Mouse (Mus musculus): ENCODE results near the gene Fgf2. TPM values are rescaled to one million over a fixed set of nuclear protein-coding genes. Genes with fewer than 3 reads are reported as not detected.

Fgf2 gene
- polyA plus RNA-seq, 1 experiment from 2014 or later, result 6.0 TPM

- Histone ChIP-seq H3K4me2 (ENCODE audit: low read depth, low read length) (no peak overlapping the region), H3K4me3 (ENCODE audit: low read depth, low read length) (no peak overlapping the region), H3K9me3 (ENCODE audit: control insufficient read depth, low read length) (no peaks in the 10 kb centered on the region), H3K36me3 (ENCODE audit: control insufficient read depth, insufficient read depth, low read length) (no peaks in the 10 kb centered on the region), H3K9ac (ENCODE audit: low read depth, low read length) (no peak overlapping the region), H3K4me1 (ENCODE audit: control insufficient read depth, insufficient read depth, low read length) (no peaks in the 10 kb centered on the region), H3K27ac (replicated peaks; ENCODE audit: low read depth, low read length) (no peak overlapping the region), H3K27me3 (replicated peaks; ENCODE audit: control insufficient read depth, insufficient read depth, low read length) (no peaks in the 10 kb centered on the region)
- DNase-seq (ENCODE audit: low spot score) (no peak), ATAC-seq (ENCODE audit: low read depth) (no peak)
- 67% methylated on average over 4 of the region's 4 CpGs for WGBS
Measured at GRCm38 (mm10) chr3:37366381-37367053, 18.4 kb downstream of the Fgf2 start.

DNA sequence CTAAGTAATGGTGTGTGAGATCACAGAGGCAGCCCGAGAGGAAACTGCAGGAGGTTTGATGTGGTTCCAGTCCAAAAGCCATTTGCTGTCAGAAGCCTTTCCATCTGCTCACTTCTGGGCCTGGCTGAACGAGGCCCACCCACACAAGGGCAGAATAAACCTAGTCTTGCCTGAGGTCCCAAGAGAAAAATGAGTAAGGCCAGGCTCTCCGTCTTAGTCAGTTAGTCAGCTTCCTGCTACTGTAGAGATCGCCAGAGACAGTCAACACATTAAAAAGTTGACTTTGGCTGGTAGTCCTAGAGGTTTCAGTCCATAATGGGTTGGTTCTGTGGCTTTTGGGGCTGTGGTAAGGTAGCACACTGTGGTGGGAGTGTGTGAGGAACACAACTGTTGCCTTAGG, 22.3 kb downstream of the Fgf2 start:
- Histone ChIP-seq H3K9me3 (ENCODE audit: control insufficient read depth, low read length) (no peaks in the 10 kb centered on the region), H3K4me1 (ENCODE audit: control insufficient read depth, insufficient read depth, low read length) (no peaks in the 10 kb centered on the region), H3K9ac (ENCODE audit: low read depth, low read length) (no peak overlapping the region), H3K4me2 (ENCODE audit: low read depth, low read length) (no peak overlapping the region), H3K27me3 (replicated peaks; ENCODE audit: control insufficient read depth, insufficient read depth, low read length) (no peaks in the 10 kb centered on the region), H3K4me3 (ENCODE audit: low read depth, low read length) (no peak overlapping the region), H3K36me3 (ENCODE audit: control insufficient read depth, insufficient read depth, low read length) (no peaks in the 10 kb centered on the region), H3K27ac (replicated peaks; ENCODE audit: low read depth, low read length) (no peak overlapping the region)
- DNase-seq (ENCODE audit: low spot score) (no peak), ATAC-seq (ENCODE audit: low read depth) (no peak)
- 65% methylated on average over 4 of the region's 4 CpGs for WGBS

GRCm38 (mm10) chr3:37373712-37374111, 25.6 kb downstream of the Fgf2 start:
- Histone ChIP-seq H3K27me3 (replicated peaks; ENCODE audit: control insufficient read depth, insufficient read depth, low read length) (no peaks in the 10 kb centered on the region), H3K4me2 (ENCODE audit: low read depth, low read length) (no peak overlapping the region), H3K9ac (ENCODE audit: low read depth, low read length) (no peak overlapping the region), H3K9me3 (ENCODE audit: control insufficient read depth, low read length) (no peaks in the 10 kb centered on the region), H3K4me3 (ENCODE audit: low read depth, low read length) (no peak overlapping the region), H3K27ac (replicated peaks; ENCODE audit: low read depth, low read length) (peak overlapping the region; percentile 19; the same call in 1 of the 2 replicates), H3K36me3 (ENCODE audit: control insufficient read depth, insufficient read depth, low read length) (no peaks in the 10 kb centered on the region), H3K4me1 (ENCODE audit: control insufficient read depth, insufficient read depth, low read length) (no peaks in the 10 kb centered on the region)
- DNase-seq (ENCODE audit: low spot score), result no peak
- no peak for ATAC-seq (ENCODE audit: low read depth)
- WGBS, result 71% methylated on average over 11 of the region's 11 CpGs

- H3K27ac ChIP-seq (replicated peaks; ENCODE audit: low read depth, low read length), result 0 out of 2 replicates have a peak overlapping the region, but pooled peaks have one; percentile 10
- no peaks in the 10 kb centered on the region for H3K27me3 ChIP-seq (replicated peaks; ENCODE audit: control insufficient read depth, insufficient read depth, low read length)
Measured at GRCm38 (mm10) chr3:37377926-37378325, 29.8 kb downstream of the Fgf2 start.

GRCm38 (mm10) chr3:37378412-37378811, 30.3 kb downstream of the Fgf2 start:
- peaks cover 26% of the 10 kb centered on the region for H3K4me1 ChIP-seq (ENCODE audit: control insufficient read depth, insufficient read depth, low read length)
- no peaks in the 10 kb centered on the region for H3K27me3 ChIP-seq (replicated peaks; ENCODE audit: control insufficient read depth, insufficient read depth, low read length)
- DNase-seq (ENCODE audit: low spot score), result peak; percentile 68
- ATAC-seq (ENCODE audit: low read depth), result peak; percentile 51; the same call in 1 of the 2 replicates
- H3K36me3 ChIP-seq (ENCODE audit: control insufficient read depth, insufficient read depth, low read length), result no peaks in the 10 kb centered on the region
- H3K27ac ChIP-seq (replicated peaks; ENCODE audit: low read depth, low read length), result no peak overlapping the region
- H3K9me3 ChIP-seq (ENCODE audit: control insufficient read depth, low read length), result no peaks in the 10 kb centered on the region
- 52% methylated on average over 6 of the region's 6 CpGs for WGBS
- H3K9ac ChIP-seq (ENCODE audit: low read depth, low read length), result no peak overlapping the region
- no peak overlapping the region for H3K4me3 ChIP-seq (ENCODE audit: low read depth, low read length)
- no peak overlapping the region for H3K4me2 ChIP-seq (ENCODE audit: low read depth, low read length)

More at GRCm38 (mm10) chr3:37377926-37378325, 29.8 kb downstream of the Fgf2 start:
- 62% methylated on average over 5 of the region's 6 CpGs for WGBS
- ATAC-seq (ENCODE audit: low read depth) (no peak), DNase-seq (ENCODE audit: low spot score) (no peak)
- Histone ChIP-seq H3K4me2 (ENCODE audit: low read depth, low read length) (no peak overlapping the region), H3K9me3 (ENCODE audit: control insufficient read depth, low read length) (no peaks in the 10 kb centered on the region), H3K4me3 (ENCODE audit: low read depth, low read length) (no peak overlapping the region), H3K36me3 (ENCODE audit: control insufficient read depth, insufficient read depth, low read length) (no peaks in the 10 kb centered on the region), H3K4me1 (ENCODE audit: control insufficient read depth, insufficient read depth, low read length) (peaks cover 24% of the 10 kb centered on the region), H3K9ac (ENCODE audit: low read depth, low read length) (no peak overlapping the region)

GRCm38 (mm10) chr3:37379201-37379600, 31.1 kb downstream of the Fgf2 start:
- H3K9me3 ChIP-seq (ENCODE audit: control insufficient read depth, low read length), result no peaks in the 10 kb centered on the region
- H3K27ac ChIP-seq (replicated peaks; ENCODE audit: low read depth, low read length), result peak overlapping the region; percentile 88
- no peaks in the 10 kb centered on the region for H3K27me3 ChIP-seq (replicated peaks; ENCODE audit: control insufficient read depth, insufficient read depth, low read length)
- ATAC-seq (ENCODE audit: low read depth) (no peak), DNase-seq (ENCODE audit: low spot score) (no peak)
- WGBS, result 84% methylated on average over 14 of the region's 14 CpGs
- H3K4me3 ChIP-seq (ENCODE audit: low read depth, low read length), result no peak overlapping the region
- no peak overlapping the region for H3K9ac ChIP-seq (ENCODE audit: low read depth, low read length)
- H3K4me2 ChIP-seq (ENCODE audit: low read depth, low read length), result no peak overlapping the region
- H3K4me1 ChIP-seq (ENCODE audit: control insufficient read depth, insufficient read depth, low read length), result peaks cover 31% of the 10 kb centered on the region
- no peaks in the 10 kb centered on the region for H3K36me3 ChIP-seq (ENCODE audit: control insufficient read depth, insufficient read depth, low read length)

DNA sequence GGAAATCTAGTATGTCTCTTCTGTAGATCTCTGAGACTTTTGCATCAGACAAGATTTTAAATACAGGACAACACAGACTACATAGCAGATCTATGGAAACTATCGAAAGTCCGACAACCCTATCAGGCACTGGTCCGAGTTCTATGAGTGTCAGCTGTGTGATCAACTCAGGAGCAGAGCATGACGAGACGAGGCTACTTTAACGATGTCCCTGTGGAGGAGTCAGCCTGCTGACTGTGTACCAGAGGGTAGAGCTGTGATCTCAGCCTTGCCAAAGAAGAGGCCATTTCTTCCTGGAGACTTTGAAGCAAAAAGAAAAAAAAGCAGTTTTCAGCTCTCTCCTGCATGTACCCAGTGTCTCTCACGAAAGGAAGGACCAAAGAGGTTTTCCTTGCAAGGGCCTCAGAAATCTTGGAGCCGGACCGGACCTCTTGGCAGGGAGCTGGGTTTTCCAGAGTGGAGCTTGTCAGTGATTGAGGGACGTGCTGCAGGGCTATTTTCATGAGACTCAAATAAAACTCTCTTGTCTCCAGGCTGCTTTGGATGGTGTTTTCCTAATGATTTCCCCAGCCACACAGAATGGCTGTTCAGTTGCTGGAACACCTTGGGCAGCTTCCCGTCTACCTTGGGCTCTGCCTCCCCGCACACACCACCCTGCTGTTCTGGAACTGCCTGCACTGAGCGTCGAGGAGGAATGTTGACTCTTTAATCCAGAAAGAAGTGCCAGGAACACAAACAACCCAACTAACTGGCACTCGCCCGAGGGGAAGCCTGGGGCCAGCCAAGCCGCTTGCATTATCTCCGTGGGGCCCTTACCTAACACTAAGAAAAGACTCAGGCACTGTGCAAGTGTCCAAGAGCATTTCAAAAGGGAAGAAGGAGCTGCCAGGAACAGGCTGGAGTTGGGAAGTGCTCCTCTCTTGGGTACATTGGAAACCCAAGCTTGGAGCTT, 32.1 kb downstream of the Fgf2 start:
- peak; percentile 83 for DNase-seq (ENCODE audit: low spot score)
- Histone ChIP-seq H3K4me3 (ENCODE audit: low read depth, low read length) (no peak overlapping the region), H3K9me3 (ENCODE audit: control insufficient read depth, low read length) (no peaks in the 10 kb centered on the region), H3K36me3 (ENCODE audit: control insufficient read depth, insufficient read depth, low read length) (no peaks in the 10 kb centered on the region), H3K9ac (ENCODE audit: low read depth, low read length) (no peak overlapping the region), H3K4me2 (ENCODE audit: low read depth, low read length) (no peak overlapping the region), H3K27me3 (replicated peaks; ENCODE audit: control insufficient read depth, insufficient read depth, low read length) (no peaks in the 10 kb centered on the region), H3K27ac (replicated peaks; ENCODE audit: low read depth, low read length) (peak overlapping the region; percentile 88), H3K4me1 (ENCODE audit: control insufficient read depth, insufficient read depth, low read length) (peaks cover 31% of the 10 kb centered on the region)
- peak; percentile 58; the same call in 1 of the 2 replicates for ATAC-seq (ENCODE audit: low read depth)
- 49% methylated on average over 18 of the region's 18 CpGs for WGBS

GRCm38 (mm10) chr3:37381457-37381856, 33.3 kb downstream of the Fgf2 start:
- WGBS, result 57% methylated on average over 6 of the region's 6 CpGs
- H3K27ac ChIP-seq (replicated peaks; ENCODE audit: low read depth, low read length), result peak overlapping the region; percentile 36; the same call in 1 of the 2 replicates
- no peaks in the 10 kb centered on the region for H3K9me3 ChIP-seq (ENCODE audit: control insufficient read depth, low read length)
- DNase-seq (ENCODE audit: low spot score), result peak; percentile 42
- peaks cover 31% of the 10 kb centered on the region for H3K4me1 ChIP-seq (ENCODE audit: control insufficient read depth, insufficient read depth, low read length)
- no peak overlapping the region for H3K9ac ChIP-seq (ENCODE audit: low read depth, low read length)
- no peaks in the 10 kb centered on the region for H3K27me3 ChIP-seq (replicated peaks; ENCODE audit: control insufficient read depth, insufficient read depth, low read length)
- H3K4me3 ChIP-seq (ENCODE audit: low read depth, low read length), result no peak overlapping the region
- ATAC-seq (ENCODE audit: low read depth), result no peak
- H3K36me3 ChIP-seq (ENCODE audit: control insufficient read depth, insufficient read depth, low read length), result no peaks in the 10 kb centered on the region
- no peak overlapping the region for H3K4me2 ChIP-seq (ENCODE audit: low read depth, low read length)
